1 mouse cellular context compared by ENCODE assay signal in the genomic region with DNA sequence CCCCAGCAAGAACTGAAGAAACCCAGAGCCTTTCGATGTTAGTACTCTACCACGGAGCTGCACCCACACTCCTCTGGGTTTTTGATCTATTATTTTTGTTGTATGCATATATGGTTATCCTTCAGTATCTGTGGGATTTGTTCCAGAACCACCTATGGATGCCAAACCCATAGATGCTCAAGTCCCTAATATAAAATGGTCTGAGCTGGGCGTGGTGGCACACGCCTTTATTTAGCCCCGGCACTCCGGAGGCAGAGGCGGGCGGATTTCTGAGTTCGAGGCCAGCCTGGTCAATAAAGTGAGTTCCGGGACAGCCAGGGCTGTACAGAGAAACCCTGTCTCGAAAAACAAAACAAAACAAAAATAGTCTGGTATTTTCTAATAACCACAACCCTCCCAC.
TF ChIP-seq lines count a peak whose summit lies in the region.

No protein-coding gene starts in this region.

TF ChIP-seq in CH12.LX, 34 proteins besides CTCF, POLR2A, EP300 and RAD21:
- 0 out of 2 replicates have a peak, but pooled peaks have one; percentile 30 for TF ChIP-seq TBP (conservative IDR thresholded peaks at IDR 0.05; ENCODE audit: low read depth, low read length)
- 0 out of 2 replicates have a peak, but pooled peaks have one; percentile 24 for TF ChIP-seq MAX (IDR thresholded peaks at IDR 0.05; ENCODE audit: low read length)
- TF ChIP-seq CHD1 (IDR thresholded peaks at IDR 0.05; ENCODE audit: low read depth, low read length), result no peak
- TF ChIP-seq JUN (IDR thresholded peaks at IDR 0.05; ENCODE audit: insufficient read depth, low read depth, low read length), result no peak
- TF ChIP-seq IRF4 (IDR thresholded peaks at IDR 0.05; ENCODE audit: low read depth, low read length), result no peak
- no peak for TF ChIP-seq MAFK (IDR thresholded peaks at IDR 0.05; ENCODE audit: insufficient replicate concordance, low read length)
- TF ChIP-seq NELFE (IDR thresholded peaks at IDR 0.05; ENCODE audit: low read depth, low read length), result no peak
- TF ChIP-seq KAT2A (IDR thresholded peaks at IDR 0.05; ENCODE audit: insufficient replicate concordance, low read length), result 0 out of 2 replicates have a peak, but pooled peaks have one; percentile 10
